Mouse (Mus musculus) spleen, postnatal 36 days (tissue): ENCODE measurements around the gene Dnpep.
A peak's percentile ranks its signal among the peaks of the same experiment; 100 is the strongest.

ENCODE experiments used
- DNase-seq, 2 experiments: peaks; one replicate each; pipeline ENCODE4 v3.0.0; 2022; ENCODE audit warnings: low spot score in 2 of 2, mixed read lengths in 1 of 2

Gene Dnpep

DNA sequence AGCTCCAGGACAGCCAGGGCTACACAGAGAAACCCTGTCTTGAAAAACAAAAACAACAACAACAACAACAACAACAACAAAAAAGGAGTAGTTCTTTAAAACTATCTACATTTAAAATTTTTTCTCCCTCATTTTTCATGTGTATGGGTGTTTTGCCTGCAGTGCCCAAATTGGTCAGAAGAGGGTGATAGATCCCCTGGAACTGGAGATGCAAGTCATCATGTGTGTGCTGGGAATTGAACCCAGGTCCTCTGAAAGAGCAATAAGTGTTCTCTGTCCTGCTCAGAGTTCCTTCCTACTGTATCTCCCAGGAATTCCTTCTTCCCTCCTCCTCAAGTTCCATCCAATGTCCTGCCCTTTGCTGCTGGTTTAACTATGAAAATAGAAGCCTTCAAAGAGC, 9.7 kb upstream of the Dnpep start:
- DNase-seq, result no peak

DNA sequence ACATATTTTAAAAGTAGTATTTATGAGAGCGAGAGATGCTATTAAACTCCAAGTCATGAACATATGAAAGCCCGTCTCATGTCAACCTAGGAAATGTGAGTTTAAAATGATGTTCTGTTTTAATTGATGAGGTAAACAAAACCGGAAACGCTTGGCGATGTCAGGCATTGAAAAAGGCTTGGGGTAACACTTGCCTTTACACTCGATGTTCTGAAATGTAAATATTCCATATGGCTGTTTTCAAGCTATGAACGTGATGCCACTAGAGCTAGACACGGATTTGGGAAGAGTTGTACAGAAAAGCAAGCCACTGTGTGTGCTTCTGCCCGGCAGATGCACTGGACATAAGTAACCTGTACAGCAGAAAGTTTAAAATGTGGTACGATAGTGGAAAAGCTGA, 1.4 kb upstream of the Dnpep start:
- no peak for DNase-seq

GRCm38 (mm10) chr1:75318736-75319135, 946 bp upstream of the Dnpep start:
- DNase-seq, result no peak

DNA sequence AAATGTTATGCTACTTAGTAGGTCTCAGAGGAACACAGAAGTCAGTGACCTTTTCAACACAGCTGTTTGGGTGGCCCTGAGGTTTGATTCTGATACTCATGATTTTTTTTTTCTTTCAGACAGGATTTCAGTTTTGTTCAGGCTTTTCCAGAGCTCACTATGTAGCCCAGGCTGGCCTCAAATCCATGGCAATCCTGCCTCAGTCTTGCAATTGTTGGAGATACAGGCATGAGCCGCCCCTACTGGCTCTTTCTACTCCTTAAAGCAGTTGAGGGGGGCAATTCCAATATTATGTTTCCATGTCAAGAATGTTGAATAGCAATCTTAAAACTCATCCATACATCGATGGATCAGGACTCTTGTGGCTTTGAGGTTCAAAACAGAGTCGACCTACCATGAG, 511 bp upstream of the Dnpep start:
- DNase-seq, result no peak

DNA sequence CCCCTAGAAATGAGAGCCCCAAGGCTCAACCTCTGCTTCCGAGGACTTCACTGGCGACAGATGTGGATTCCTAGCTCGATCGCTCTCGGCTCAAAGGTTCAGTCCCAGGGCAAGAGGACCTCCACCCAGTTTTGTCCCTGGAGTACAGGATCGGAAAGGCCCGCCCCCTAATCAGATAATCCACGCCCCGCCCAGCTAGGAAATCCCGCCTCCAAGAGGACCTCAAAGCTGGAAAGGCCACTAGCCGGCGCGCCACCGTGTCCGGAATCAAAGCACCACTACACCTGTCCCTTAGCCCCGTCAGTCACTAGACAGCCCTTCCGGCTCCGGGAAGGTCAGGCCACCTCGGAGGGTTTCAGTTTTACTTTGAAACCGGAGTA, 939 bp downstream of the Dnpep start:
- DNase-seq, result peak; percentile 71 to 82

- DNase-seq, result no peak
Measured at GRCm38 (mm10) chr1:75315456-75316365, 2.1 kb downstream of the Dnpep start.

GRCm38 (mm10) chr1:75315011-75315410, 2.8 kb downstream of the Dnpep start:
- DNase-seq, result no peak

- DNase-seq, result no peak
Measured at GRCm38 (mm10) chr1:75311694-75312093, 6.1 kb downstream of the Dnpep start.

- DNase-seq, result no peak
Measured at GRCm38 (mm10) chr1:75304662-75305061, 13.1 kb downstream of the Dnpep start.

- DNase-seq, result no peak
Measured at GRCm38 (mm10) chr1:75294294-75294693, 23.5 kb downstream of the Dnpep start.

- no peak for DNase-seq
Measured at GRCm38 (mm10) chr1:75293331-75293701, 24.5 kb downstream of the Dnpep start.

DNA sequence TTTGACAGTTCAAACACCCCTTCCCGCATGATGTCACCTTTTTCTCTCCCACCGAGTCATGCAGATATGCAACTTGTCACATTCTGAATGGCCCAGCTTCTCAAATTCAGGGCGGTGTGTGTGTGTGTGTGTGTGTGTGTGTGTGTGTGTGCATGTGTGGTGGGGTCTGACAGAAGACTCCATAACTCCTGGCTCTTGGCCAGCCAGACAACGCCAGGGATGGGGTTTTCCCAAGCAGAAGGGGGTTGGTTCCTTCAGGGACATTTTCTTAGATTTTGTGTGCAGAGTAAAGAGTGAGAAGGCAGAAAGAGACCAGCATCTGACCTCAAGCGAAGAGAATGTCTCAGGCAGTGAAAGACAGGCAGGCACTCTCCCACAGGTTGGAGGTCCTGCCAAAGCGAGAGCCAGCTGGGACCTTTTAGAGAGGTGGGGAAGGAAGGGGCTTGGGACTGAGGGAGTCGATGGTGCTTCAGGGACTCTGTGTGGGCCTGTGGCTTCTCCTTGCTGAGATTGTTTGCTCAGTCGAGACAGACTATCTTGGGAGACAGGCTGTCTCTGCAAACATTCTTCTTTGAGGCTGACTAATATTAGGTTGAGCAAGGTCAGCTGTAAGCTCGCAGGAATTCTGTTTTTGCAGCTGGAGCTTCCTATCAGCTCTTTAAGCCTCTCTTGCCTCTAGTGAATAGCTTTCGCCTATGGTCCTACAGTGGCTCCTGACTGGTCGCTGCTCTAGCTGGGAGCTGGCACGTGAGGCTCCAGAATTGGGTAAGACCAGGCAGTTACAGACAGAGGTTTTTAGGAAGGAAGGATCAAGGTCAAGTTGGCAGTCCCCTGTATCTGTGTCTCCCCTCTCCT, 25.1 kb downstream of the Dnpep start:
- no peak for DNase-seq

- no peak for DNase-seq
Measured at GRCm38 (mm10) chr1:75291321-75291720, 26.5 kb downstream of the Dnpep start.

DNA sequence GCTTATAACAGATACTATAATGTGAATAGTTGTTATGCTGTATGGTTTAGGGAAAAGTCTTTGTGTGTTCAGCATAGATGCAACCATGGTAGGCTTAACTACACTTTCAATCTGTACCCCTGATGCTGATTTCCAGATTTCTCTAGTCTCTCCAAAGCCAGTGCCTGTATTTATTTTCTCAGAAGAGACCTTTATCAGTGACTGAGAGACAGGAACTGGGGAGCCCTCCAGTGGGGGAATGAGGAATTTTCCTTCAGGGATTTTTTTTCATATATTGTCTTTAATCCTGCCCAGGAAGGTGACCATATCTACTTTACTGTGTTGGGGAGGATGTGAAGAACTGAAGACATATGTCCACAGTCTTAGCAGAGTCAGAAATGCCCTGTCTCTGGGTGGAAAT, 27.2 kb downstream of the Dnpep start:
- DNase-seq, result no peak

GRCm38 (mm10) chr1:75289888-75290431, 27.8 kb downstream of the Dnpep start:
- DNase-seq, result no peak

DNA sequence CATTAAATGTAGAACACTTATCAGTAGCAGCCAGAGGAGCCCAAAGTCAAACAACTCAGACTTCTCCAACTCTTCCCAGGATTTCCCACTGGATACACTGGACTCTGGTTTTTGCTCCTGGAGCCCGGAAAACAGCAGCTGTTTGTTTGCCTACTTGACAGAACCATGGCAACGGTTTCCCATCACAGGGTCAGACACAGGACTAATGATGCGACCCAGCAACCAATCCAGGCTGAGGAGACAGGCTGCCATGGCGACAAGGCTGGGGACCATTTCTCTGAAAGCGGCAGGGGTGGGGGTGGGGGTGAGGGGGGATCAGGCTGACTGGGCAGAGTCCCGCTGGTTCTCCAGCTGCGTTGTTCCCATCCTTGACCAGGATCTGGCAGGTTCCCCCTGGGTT, 28.4 kb downstream of the Dnpep start:
- DNase-seq, result no peak

- no peak for DNase-seq
Measured at GRCm38 (mm10) chr1:75284911-75285310, 32.9 kb downstream of the Dnpep start.

DNA sequence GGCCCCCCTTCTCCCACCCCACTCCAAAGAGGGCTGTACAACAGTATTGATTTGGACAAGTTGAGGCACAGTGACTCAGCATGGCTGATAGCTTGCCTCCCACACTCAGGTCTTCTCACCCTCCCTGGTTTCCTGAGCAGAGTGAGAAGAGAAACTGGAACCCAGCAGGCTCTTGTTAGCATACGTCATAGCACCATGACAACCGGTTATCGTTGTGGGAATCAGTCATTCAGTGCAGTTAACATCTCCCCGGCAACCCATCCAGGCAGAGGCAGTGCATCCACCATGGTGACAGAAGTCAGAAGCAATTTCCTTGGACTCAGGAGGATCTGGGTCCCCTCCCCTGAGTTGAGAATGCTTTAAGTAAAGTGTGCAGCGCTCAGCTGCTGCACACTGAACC, 34.8 kb downstream of the Dnpep start:
- no peak for DNase-seq

DNA sequence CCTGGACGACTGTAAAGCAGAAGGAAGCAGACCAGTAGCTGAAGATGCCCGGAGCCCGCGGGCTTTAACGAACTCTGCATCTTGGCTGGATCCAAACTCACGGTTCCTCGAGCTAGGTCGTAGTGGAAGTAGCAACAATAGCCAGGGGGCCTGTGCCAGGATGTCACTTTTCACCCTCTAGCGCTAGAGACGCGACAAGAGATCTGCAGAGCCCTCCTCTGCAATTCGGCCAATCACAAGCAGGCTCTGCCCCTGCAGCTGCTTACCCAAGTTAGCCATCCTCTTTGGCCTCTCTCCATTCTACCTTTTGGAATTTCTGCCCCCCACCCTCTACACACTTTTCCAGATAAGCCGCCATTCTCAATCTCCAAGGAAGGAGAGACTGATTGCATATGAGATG, 39.6 kb downstream of the Dnpep start, which contains the start of gene Resp18:
Gene Resp18, minus strand, starts transcription at position 188 of the 400 bp plus-strand sequence.
- no peak for DNase-seq

GRCm38 (mm10) chr1:75277195-75278188, 40.3 kb downstream of the Dnpep start:
- DNase-seq, result no peak
